Mouse (Mus musculus): ENCODE results near the gene Gpr50. TPM values are rescaled to one million over a fixed set of nuclear protein-coding genes. Genes with fewer than 3 reads are reported as not detected.

Gene Gpr50
- polyA plus RNA-seq (2012; ENCODE audit: insufficient read depth, insufficient read length, missing spikeins): not detected in 2 replicates

GRCm38 (mm10) chrX:71663374-71663773 is at the start of gene Gpr50:
Gpr50 (plus strand) TSS chrX:71663667.
- peak within 1 kb of the TSS; percentile 40 for H3K4me3 ChIP-seq (ENCODE audit: insufficient read depth, low read length)
- H3K27ac ChIP-seq (ENCODE audit: insufficient read depth, low read depth, low read length): no peak within 1 kb of the TSS

GRCm38 (mm10) chrX:71622286-71622685 is 41.2 kb upstream of the Gpr50 start:
- H3K4me1 ChIP-seq (ENCODE audit: control insufficient read depth, insufficient read depth, low read length): no peaks in the 10 kb centered on the region
- H3K4me3 ChIP-seq (ENCODE audit: insufficient read depth, low read length): no peak overlapping the region
- TF ChIP-seq CTCF (IDR thresholded peaks at IDR 0.05; ENCODE audit: low read depth, low read length) (no peak), POLR2A (IDR thresholded peaks at IDR 0.05; ENCODE audit: borderline replicate concordance, low read depth, low read length) (no peak)
- no peak overlapping the region for H3K27ac ChIP-seq (ENCODE audit: insufficient read depth, low read depth, low read length)

More at GRCm38 (mm10) chrX:71663374-71663773, at the start of gene Gpr50:
- TF ChIP-seq POLR2A (IDR thresholded peaks at IDR 0.05; ENCODE audit: borderline replicate concordance, low read depth, low read length): no peak
- no peak for TF ChIP-seq CTCF (IDR thresholded peaks at IDR 0.05; ENCODE audit: low read depth, low read length)
- H3K4me1 ChIP-seq (ENCODE audit: control insufficient read depth, insufficient read depth, low read length): no peaks in the 10 kb centered on the region

- H3K4me1 ChIP-seq (ENCODE audit: control insufficient read depth, insufficient read depth, low read length): no peaks in the 10 kb centered on the region
- no peak overlapping the region for H3K4me3 ChIP-seq (ENCODE audit: insufficient read depth, low read length)
- H3K27ac ChIP-seq (ENCODE audit: insufficient read depth, low read depth, low read length): no peak overlapping the region
- no peak for TF ChIP-seq POLR2A (IDR thresholded peaks at IDR 0.05; ENCODE audit: borderline replicate concordance, low read depth, low read length)
- TF ChIP-seq CTCF (IDR thresholded peaks at IDR 0.05; ENCODE audit: low read depth, low read length): peak; percentile 16; the same call in 1 of the 2 replicates
These were observed 39.6 kb upstream of the Gpr50 start for GRCm38 (mm10) chrX:71623843-71624242.

GRCm38 (mm10) chrX:71628306-71628705 is 35.2 kb upstream of the Gpr50 start:
- TF ChIP-seq CTCF (IDR thresholded peaks at IDR 0.05; ENCODE audit: low read depth, low read length): no peak
- TF ChIP-seq POLR2A (IDR thresholded peaks at IDR 0.05; ENCODE audit: borderline replicate concordance, low read depth, low read length): no peak
- Histone ChIP-seq H3K4me3 (ENCODE audit: insufficient read depth, low read length) (no peak overlapping the region), H3K4me1 (ENCODE audit: control insufficient read depth, insufficient read depth, low read length) (peaks cover 4% of the 10 kb centered on the region; the same call in 1 of the 2 replicates), H3K27ac (ENCODE audit: insufficient read depth, low read depth, low read length) (no peak overlapping the region)

GRCm38 (mm10) chrX:71630709-71631108 is 32.8 kb upstream of the Gpr50 start:
- H3K4me3 ChIP-seq (ENCODE audit: insufficient read depth, low read length): no peak overlapping the region
- TF ChIP-seq CTCF (IDR thresholded peaks at IDR 0.05; ENCODE audit: low read depth, low read length) (no peak), POLR2A (IDR thresholded peaks at IDR 0.05; ENCODE audit: borderline replicate concordance, low read depth, low read length) (no peak)
- H3K27ac ChIP-seq (ENCODE audit: insufficient read depth, low read depth, low read length): no peak overlapping the region
- H3K4me1 ChIP-seq (ENCODE audit: control insufficient read depth, insufficient read depth, low read length): peaks cover 4% of the 10 kb centered on the region; the same call in 1 of the 2 replicates

- H3K27ac ChIP-seq (ENCODE audit: insufficient read depth, low read depth, low read length): no peak overlapping the region
- H3K4me1 ChIP-seq (ENCODE audit: control insufficient read depth, insufficient read depth, low read length): peaks cover 4% of the 10 kb centered on the region; the same call in 1 of the 2 replicates
- TF ChIP-seq CTCF (IDR thresholded peaks at IDR 0.05; ENCODE audit: low read depth, low read length) (no peak), POLR2A (IDR thresholded peaks at IDR 0.05; ENCODE audit: borderline replicate concordance, low read depth, low read length) (no peak)
- no peak overlapping the region for H3K4me3 ChIP-seq (ENCODE audit: insufficient read depth, low read length)
These were observed 32.3 kb upstream of the Gpr50 start for GRCm38 (mm10) chrX:71631130-71631529.

GRCm38 (mm10) chrX:71647958-71648357 is 15.5 kb upstream of the Gpr50 start:
- TF ChIP-seq CTCF (IDR thresholded peaks at IDR 0.05; ENCODE audit: low read depth, low read length) (no peak), POLR2A (IDR thresholded peaks at IDR 0.05; ENCODE audit: borderline replicate concordance, low read depth, low read length) (no peak)
- H3K27ac ChIP-seq (ENCODE audit: insufficient read depth, low read depth, low read length): no peak overlapping the region
- no peak overlapping the region for H3K4me3 ChIP-seq (ENCODE audit: insufficient read depth, low read length)
- no peaks in the 10 kb centered on the region for H3K4me1 ChIP-seq (ENCODE audit: control insufficient read depth, insufficient read depth, low read length)

GRCm38 (mm10) chrX:71648434-71648833 is 15.0 kb upstream of the Gpr50 start:
- H3K4me1 ChIP-seq (ENCODE audit: control insufficient read depth, insufficient read depth, low read length): no peaks in the 10 kb centered on the region
- TF ChIP-seq POLR2A (IDR thresholded peaks at IDR 0.05; ENCODE audit: borderline replicate concordance, low read depth, low read length): no peak
- TF ChIP-seq CTCF (IDR thresholded peaks at IDR 0.05; ENCODE audit: low read depth, low read length): no peak
- H3K4me3 ChIP-seq (ENCODE audit: insufficient read depth, low read length): no peak overlapping the region
- H3K27ac ChIP-seq (ENCODE audit: insufficient read depth, low read depth, low read length): no peak overlapping the region

GRCm38 (mm10) chrX:71648848-71649454 is 14.5 kb upstream of the Gpr50 start:
- TF ChIP-seq POLR2A (IDR thresholded peaks at IDR 0.05; ENCODE audit: borderline replicate concordance, low read depth, low read length): no peak
- TF ChIP-seq CTCF (IDR thresholded peaks at IDR 0.05; ENCODE audit: low read depth, low read length): no peak
- no peak overlapping the region for H3K4me3 ChIP-seq (ENCODE audit: insufficient read depth, low read length)
- no peaks in the 10 kb centered on the region for H3K4me1 ChIP-seq (ENCODE audit: control insufficient read depth, insufficient read depth, low read length)
- no peak overlapping the region for H3K27ac ChIP-seq (ENCODE audit: insufficient read depth, low read depth, low read length)

GRCm38 (mm10) chrX:71649993-71650392 is 13.5 kb upstream of the Gpr50 start:
- Histone ChIP-seq H3K4me1 (ENCODE audit: control insufficient read depth, insufficient read depth, low read length) (no peaks in the 10 kb centered on the region), H3K27ac (ENCODE audit: insufficient read depth, low read depth, low read length) (no peak overlapping the region), H3K4me3 (ENCODE audit: insufficient read depth, low read length) (no peak overlapping the region)
- no peak for TF ChIP-seq CTCF (IDR thresholded peaks at IDR 0.05; ENCODE audit: low read depth, low read length)
- TF ChIP-seq POLR2A (IDR thresholded peaks at IDR 0.05; ENCODE audit: borderline replicate concordance, low read depth, low read length): no peak

Measured in bone marrow macrophage, adult 2 months (primary cell).